Mouse (Mus musculus): Measurements from ENCODE around the gene Frs3. TPM values are rescaled to one million over a fixed set of nuclear protein-coding genes. Genes with fewer than 3 reads are reported as not detected.

Gene Frs3
- polyA plus RNA-seq, 2 experiments, result 0.67 to 3.0 TPM

GRCm38 (mm10) chr17:47730633-47731575 lies 42.1 kb downstream of the Frs3 start:
- TF ChIP-seq EP300 (IDR thresholded peaks at IDR 0.05; ENCODE audit: low read depth) (no peak), CTCF (IDR thresholded peaks at IDR 0.05; ENCODE audit: low read depth) (peak; percentile 26; the same call in 1 of the 2 replicates)
- Histone ChIP-seq H3K4me2 (ENCODE audit: low read depth) (no peak overlapping the region), H3K9ac (replicated peaks) (no peak overlapping the region), H3K36me3 (replicated peaks; ENCODE audit: control insufficient read depth, insufficient read depth, low read depth) (no peaks in the 10 kb centered on the region), H3K27me3 (ENCODE audit: control insufficient read depth, insufficient read depth, low read length) (no peaks in the 10 kb centered on the region), H3K4me3 (ENCODE audit: insufficient read depth in 1 of 2, low read depth in 2 of 2, low read length in 2 of 2) (no peak overlapping the region), H3K9me3 (ENCODE audit: control insufficient read depth, low read length) (no peaks in the 10 kb centered on the region), H3K4me1 (replicated peaks; ENCODE audit: control insufficient read depth in 2 of 2, insufficient read depth in 2 of 2, low read length in 1 of 2) (no peaks in the 10 kb centered on the region), H3K27ac (no peak overlapping the region)
- no peak for ATAC-seq (ENCODE audit: insufficient read depth)
- DNase-seq (ENCODE audit: low read depth in 3 of 3, low spot score in 3 of 3), result no peak
- 58% methylated on average over 24 of the region's 24 CpGs for WGBS (ENCODE audit: insufficient replicate concordance)

GRCm38 (mm10) chr17:47735553-47736100 lies 46.8 kb downstream of the Frs3 start:
- H3K4me3 ChIP-seq (ENCODE audit: insufficient read depth in 1 of 2, low read depth in 2 of 2, low read length in 2 of 2), result no peak overlapping the region
- no peak overlapping the region for H3K9ac ChIP-seq (replicated peaks)
- no peak overlapping the region for H3K27ac ChIP-seq
- ATAC-seq (ENCODE audit: insufficient read depth) (no peak), DNase-seq (ENCODE audit: low read depth in 3 of 3, low spot score in 3 of 3) (no peak)
- no peaks in the 10 kb centered on the region for H3K36me3 ChIP-seq (replicated peaks; ENCODE audit: control insufficient read depth, insufficient read depth, low read depth)
- no peak overlapping the region for H3K4me2 ChIP-seq (ENCODE audit: low read depth)
- TF ChIP-seq CTCF (IDR thresholded peaks at IDR 0.05; ENCODE audit: low read depth), result no peak
- no peak for TF ChIP-seq EP300 (IDR thresholded peaks at IDR 0.05; ENCODE audit: low read depth)
- H3K4me1 ChIP-seq (replicated peaks; ENCODE audit: control insufficient read depth in 2 of 2, insufficient read depth in 2 of 2, low read length in 1 of 2), result peaks cover 0 to 6% of the 10 kb centered on the region in 2 experiments; a peak in 2 of 4 replicates
- no peaks in the 10 kb centered on the region for H3K9me3 ChIP-seq (ENCODE audit: control insufficient read depth, low read length)
- 64% methylated on average over 14 of the region's 14 CpGs for WGBS (ENCODE audit: insufficient replicate concordance)
- H3K27me3 ChIP-seq (ENCODE audit: control insufficient read depth, insufficient read depth, low read length), result peaks cover 12% of the 10 kb centered on the region

GRCm38 (mm10) chr17:47736856-47737255 lies 48.0 kb downstream of the Frs3 start, which contains the start of gene Tfeb:
TSS of gene Tfeb (plus strand) at chr17:47737030.
- H3K9me3 ChIP-seq (ENCODE audit: control insufficient read depth, low read length), result no peaks in the 10 kb centered on the region
- peak within 1 kb of the TSS; percentile 60 to 67 for H3K4me3 ChIP-seq (ENCODE audit: insufficient read depth in 1 of 2, low read depth in 2 of 2, low read length in 2 of 2)
- TF ChIP-seq CTCF (IDR thresholded peaks at IDR 0.05; ENCODE audit: low read depth) (peak; percentile 91), EP300 (IDR thresholded peaks at IDR 0.05; ENCODE audit: low read depth) (no peak)
- H3K27ac ChIP-seq, result no peak within 1 kb of the TSS
- DNase-seq (ENCODE audit: low read depth in 3 of 3, low spot score in 3 of 3), result peak; percentile 70 to 80 (median 75)
- no peaks in the 10 kb centered on the region for H3K36me3 ChIP-seq (replicated peaks; ENCODE audit: control insufficient read depth, insufficient read depth, low read depth)
- under 1% methylated on average over 46 of the region's 47 CpGs for WGBS (ENCODE audit: insufficient replicate concordance)
- peaks cover 0 to 6% of the 10 kb centered on the region in 2 experiments; a peak in 2 of 4 replicates for H3K4me1 ChIP-seq (replicated peaks; ENCODE audit: control insufficient read depth in 2 of 2, insufficient read depth in 2 of 2, low read length in 1 of 2)
- ATAC-seq (ENCODE audit: insufficient read depth), result peak; percentile 76
- peaks cover 12% of the 10 kb centered on the region for H3K27me3 ChIP-seq (ENCODE audit: control insufficient read depth, insufficient read depth, low read length)
- H3K9ac ChIP-seq (replicated peaks), result peak within 1 kb of the TSS; percentile 61
- H3K4me2 ChIP-seq (ENCODE audit: low read depth), result peak within 1 kb of the TSS; percentile 78

- 1% methylated on average over 44 of the region's 60 CpGs for WGBS (ENCODE audit: insufficient replicate concordance)
These were observed 48.6 kb downstream of the Frs3 start for GRCm38 (mm10) chr17:47737271-47738065.

More at GRCm38 (mm10) chr17:47737271-47738065, 48.6 kb downstream of the Frs3 start:
- TF ChIP-seq CTCF (IDR thresholded peaks at IDR 0.05; ENCODE audit: low read depth), result no peak
- no peak for TF ChIP-seq EP300 (IDR thresholded peaks at IDR 0.05; ENCODE audit: low read depth)
- H3K9me3 ChIP-seq (ENCODE audit: control insufficient read depth, low read length), result no peaks in the 10 kb centered on the region
- DNase-seq (ENCODE audit: low read depth in 3 of 3, low spot score in 3 of 3) (peak in 1 of 3 experiments; percentile 38), ATAC-seq (ENCODE audit: insufficient read depth) (peak; percentile 74)
- H3K36me3 ChIP-seq (replicated peaks; ENCODE audit: control insufficient read depth, insufficient read depth, low read depth), result no peaks in the 10 kb centered on the region
- H3K9ac ChIP-seq (replicated peaks), result peak overlapping the region; percentile 61
- peaks cover 0 to 6% of the 10 kb centered on the region in 2 experiments; a peak in 2 of 4 replicates for H3K4me1 ChIP-seq (replicated peaks; ENCODE audit: control insufficient read depth in 2 of 2, insufficient read depth in 2 of 2, low read length in 1 of 2)
- H3K27ac ChIP-seq, result no peak overlapping the region
- H3K27me3 ChIP-seq (ENCODE audit: control insufficient read depth, insufficient read depth, low read length), result peaks cover 12% of the 10 kb centered on the region
- H3K4me2 ChIP-seq (ENCODE audit: low read depth), result peak overlapping the region; percentile 78
- H3K4me3 ChIP-seq (ENCODE audit: insufficient read depth in 1 of 2, low read depth in 2 of 2, low read length in 2 of 2), result peak overlapping the region; percentile 60 to 67

Measured in liver, embryonic 14.5 days (tissue).